Mouse (Mus musculus) granulocyte monocyte progenitor cell, adult 5-6 weeks (primary cell): ENCODE data around the gene Cntrob. TPM values are rescaled to one million over a fixed set of nuclear protein-coding genes. Genes with fewer than 3 reads are reported as not detected.
"Not testable (repeated sequence)": the region's sequence is repeated elsewhere in the genome, so short reads cannot be mapped to it uniquely, and the experiment has no call there.

Experiments used
- ATAC-seq: replicated peaks from 2 replicates; pipeline ENCODE4 v1.8.0; 2016; ENCODE audit warnings: mild to moderate bottlenecking, moderate TSS enrichment, inconsistent platforms; ENCODE audit not compliant: poor library complexity, severe bottlenecking
- total RNA-seq, 2 experiments: library from RNA; stranded (forward) in 1 of 2; stranded (reverse) in 1 of 2; fragments of 200-712, 200-1000 nt in 1 of 2; fragments of >200 nt in 1 of 2; fragmentation: Nextera tagmentation in 1 of 2; gene quantifications; 2 replicates each; pipeline ENCODE4 v1.2.3; 2014 to 2017

Gene Cntrob
- total RNA-seq, 2 experiments from 2014 or later = 21.3 to 36.3 TPM

GRCm38 (mm10) chr11:69356544-69356943, 33.0 kb upstream of the Cntrob start:
- ATAC-seq = no peak

GRCm38 (mm10) chr11:69346441-69346840, 22.9 kb upstream of the Cntrob start:
- no peak for ATAC-seq

DNA sequence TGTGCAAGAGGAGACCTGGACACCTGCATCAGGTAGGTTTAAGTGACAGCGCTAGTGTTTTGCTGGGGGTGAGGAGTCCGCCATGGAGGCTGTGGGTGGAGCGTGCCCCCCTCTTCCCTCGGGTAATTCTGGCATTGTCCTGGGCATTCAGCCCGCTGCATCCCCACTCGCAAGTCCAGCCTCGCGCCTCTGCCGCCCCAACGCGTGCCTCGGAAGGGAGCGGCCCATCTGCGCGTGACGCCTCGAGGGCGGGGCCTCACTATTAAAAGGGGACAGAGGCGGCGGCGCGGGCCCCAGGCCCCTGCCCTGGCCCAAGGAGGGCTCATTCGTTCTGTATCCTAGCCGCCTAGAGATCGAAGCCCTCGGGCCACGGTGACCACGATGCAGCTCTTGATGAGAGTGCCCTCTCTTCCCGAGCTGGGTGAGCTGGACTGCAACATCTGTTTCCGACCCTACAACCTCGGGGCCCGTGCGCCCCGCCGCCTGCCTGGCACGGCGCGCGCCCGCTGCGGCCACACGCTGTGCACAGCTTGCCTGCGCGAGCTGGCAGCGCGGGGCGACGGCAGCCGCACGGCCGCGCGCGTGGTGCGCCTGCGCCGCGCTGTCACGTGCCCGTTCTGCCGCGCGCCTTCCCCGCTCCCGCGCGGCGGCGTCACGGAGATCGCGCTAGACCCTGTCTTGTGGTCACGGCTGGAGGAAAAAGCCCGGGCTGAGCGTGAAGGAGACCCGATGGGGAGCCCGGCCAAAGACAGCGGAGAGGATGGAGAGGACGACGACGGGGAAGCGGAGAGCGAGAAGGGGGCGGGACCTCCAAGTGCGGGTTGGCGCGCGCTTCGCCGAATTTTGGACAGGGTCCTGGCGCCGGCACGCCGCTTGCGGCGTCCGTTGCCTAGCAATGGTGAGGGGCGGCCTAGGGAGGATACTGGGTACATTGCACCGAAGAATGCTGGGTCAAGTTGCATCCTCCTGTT, 16.9 kb upstream of the Cntrob start, which contains the start of gene Rnf227:
Gene Rnf227 (plus strand): TSS at position 301 of the 971 bp plus-strand sequence.
- peak; percentile 61 for ATAC-seq

- ATAC-seq = no peak
Observed at GRCm38 (mm10) chr11:69334796-69335195, 11.2 kb upstream of the Cntrob start.

DNA sequence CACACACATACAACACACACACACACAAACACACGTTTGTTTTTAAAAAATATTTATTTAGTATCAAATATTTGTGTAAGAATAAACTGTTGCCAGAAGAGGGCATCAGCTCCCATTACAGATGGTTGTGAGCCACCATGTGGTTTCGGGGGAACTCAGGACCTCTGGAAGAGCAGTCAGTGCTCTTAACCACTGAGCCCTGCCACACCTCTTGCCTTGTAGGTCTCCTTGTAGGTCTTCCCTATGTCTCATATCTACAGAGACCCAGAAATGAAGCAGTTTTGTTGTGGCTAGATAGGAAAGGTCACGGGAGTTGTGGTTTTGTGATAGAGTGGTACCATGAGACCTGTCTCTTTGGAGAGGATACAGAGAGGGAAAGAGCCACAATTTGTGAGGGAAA, 10.3 kb upstream of the Cntrob start:
- ATAC-seq = no peak

- ATAC-seq = peak; percentile 54; the same call in 1 of the 2 replicates
Observed at GRCm38 (mm10) chr11:69332713-69333253, 9.2 kb upstream of the Cntrob start.

GRCm38 (mm10) chr11:69331929-69332405, 8.4 kb upstream of the Cntrob start:
- ATAC-seq = peak; percentile 31; the same call in 1 of the 2 replicates

- no peak for ATAC-seq
Observed at GRCm38 (mm10) chr11:69331152-69331551, 7.6 kb upstream of the Cntrob start.

GRCm38 (mm10) chr11:69328517-69328916, 4.9 kb upstream of the Cntrob start:
- no peak for ATAC-seq

DNA sequence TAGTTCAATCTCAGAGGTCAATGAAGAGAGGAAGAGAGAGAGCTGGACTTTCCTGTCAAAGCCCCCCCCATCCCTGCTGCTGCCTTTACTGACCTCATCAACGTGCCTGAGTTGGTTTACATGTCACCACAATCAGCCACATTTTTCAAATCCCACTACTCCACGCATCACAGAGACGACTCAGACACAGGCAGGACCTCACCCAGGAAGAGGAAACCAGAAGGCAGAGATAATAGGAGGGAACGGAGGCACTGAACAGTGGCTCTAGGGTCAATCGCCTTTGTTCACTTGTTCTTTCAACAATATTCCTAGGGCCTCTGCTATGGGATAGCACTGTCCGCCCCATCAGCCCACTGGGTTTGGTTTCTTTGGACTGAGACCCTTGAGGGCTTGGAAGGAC, 4.1 kb upstream of the Cntrob start:
- ATAC-seq = no peak

GRCm38 (mm10) chr11:69327157-69327442, 3.5 kb upstream of the Cntrob start:
- ATAC-seq = no peak

DNA sequence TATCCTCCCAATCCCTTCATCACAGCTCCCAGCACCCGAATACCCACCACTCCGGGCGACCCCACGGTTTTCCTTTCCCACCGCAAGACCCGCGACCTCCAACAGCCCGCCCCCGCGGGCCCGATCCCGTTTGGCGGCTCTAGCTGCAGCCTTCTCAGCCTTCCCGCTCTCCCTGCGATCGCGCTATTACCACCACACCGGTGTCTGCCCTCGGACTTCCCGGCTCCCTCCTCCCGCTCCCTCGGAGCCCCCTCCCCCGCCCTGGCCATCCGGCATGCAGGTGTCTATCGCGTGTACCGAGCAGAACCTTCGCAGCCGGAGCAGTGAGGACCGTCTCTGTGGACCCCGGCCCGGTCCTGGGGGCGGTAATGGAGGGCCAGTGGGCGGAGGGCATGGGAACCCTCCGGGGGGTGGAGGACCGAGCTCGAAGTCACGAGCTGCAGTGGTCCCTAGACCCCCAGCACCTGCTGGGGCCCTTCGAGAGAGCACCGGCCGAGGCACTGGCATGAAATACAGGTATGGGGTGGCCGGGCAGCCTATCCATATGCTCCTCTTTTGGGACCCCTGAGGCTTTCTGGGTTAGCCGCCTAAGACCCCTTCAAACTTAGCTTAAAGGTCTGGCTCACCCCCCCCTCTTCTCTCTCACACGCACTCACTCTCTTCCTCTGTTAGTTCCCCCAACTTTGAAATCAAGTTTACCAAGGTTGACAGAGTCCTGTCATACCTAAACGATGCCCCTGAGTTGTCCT, 3.0 kb upstream of the Cntrob start:
- ATAC-seq = no peak

- ATAC-seq = peak; percentile 73
Observed at GRCm38 (mm10) chr11:69325628-69326407, 2.2 kb upstream of the Cntrob start, which contains the start of gene Kcnab3. Gene Kcnab3 (plus strand): TSS chr11:69326258.

GRCm38 (mm10) chr11:69324749-69325148, 1.2 kb upstream of the Cntrob start:
- no peak for ATAC-seq

DNA sequence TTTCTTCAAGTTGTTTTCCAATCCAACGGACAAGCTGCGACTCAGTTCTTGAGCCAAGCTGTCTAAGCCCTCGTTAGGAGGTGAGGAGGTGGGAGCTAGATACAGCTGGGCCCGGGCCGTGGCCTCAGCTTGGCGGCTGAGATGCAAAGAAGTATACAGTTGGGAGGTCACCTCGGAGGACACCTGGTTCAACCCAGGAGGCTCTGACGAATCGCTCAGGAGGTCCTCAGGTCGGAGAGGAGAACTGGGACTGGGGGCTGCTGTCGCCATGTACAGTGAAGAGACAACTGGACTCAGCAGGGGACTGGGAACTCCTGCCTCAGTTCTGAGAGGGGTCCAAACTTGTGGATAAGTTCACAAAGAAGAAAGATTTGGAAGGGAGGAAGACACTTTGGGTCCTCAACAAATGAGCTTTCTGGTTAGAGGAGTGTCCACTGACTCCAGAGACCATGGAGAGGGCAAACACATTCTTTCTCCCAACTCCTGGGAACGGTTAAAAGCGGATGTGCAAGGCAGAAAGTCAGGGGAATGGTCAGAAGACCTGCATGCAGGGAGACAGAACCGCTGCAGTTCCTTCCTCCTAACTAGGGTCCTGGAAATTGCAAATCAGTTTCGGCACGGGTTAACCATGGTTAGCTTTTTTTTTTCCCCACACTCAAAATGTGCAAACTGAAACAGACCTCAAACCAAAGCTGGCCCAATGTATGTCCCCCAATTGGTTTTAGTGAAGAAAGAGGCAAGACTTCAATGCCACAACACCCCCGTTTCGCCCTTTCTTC, 693 bp downstream of the Cntrob start:
- no peak for ATAC-seq

DNA sequence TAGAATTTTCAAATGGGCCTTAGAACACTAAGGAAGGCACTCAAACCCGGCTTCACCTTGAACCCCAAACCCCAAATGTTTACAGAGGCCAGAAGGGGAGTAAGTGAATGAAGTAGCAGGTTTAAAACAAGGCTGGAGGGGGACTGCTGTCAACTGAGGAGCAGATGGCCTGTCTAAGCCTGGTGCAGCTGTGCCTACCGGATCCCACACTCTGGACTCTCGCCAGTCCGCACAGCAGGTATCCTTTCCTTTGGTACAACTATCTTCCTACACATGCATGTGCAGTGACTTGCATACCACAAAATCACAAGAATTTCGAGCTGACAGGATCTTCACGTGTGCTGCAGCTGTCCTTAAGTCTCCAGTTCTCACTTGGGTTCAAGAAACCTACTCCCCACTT, 1.6 kb downstream of the Cntrob start:
- ATAC-seq = no peak

DNA sequence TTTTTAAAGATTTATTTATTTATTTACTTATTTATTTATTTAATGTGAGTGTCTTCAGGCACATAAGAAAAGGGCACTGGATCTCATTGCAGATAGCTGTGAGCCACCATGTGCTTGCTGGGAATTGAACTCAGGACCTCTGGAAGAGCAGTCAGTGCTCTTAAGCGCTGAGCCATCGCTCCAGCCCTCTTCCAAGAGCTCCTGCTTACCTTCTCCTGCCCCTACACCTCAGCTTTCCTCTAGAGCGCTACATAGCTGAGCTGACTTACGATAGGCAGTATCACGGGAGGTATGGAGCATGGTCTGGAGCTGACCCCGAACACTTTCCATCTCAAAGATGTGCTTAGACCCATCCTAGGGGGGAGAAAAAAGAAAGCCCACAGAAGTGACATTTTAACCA, 2.0 kb downstream of the Cntrob start:
- no peak for ATAC-seq

- not testable (repeated sequence) for ATAC-seq
Observed at GRCm38 (mm10) chr11:69318000-69318399, 5.6 kb downstream of the Cntrob start.

DNA sequence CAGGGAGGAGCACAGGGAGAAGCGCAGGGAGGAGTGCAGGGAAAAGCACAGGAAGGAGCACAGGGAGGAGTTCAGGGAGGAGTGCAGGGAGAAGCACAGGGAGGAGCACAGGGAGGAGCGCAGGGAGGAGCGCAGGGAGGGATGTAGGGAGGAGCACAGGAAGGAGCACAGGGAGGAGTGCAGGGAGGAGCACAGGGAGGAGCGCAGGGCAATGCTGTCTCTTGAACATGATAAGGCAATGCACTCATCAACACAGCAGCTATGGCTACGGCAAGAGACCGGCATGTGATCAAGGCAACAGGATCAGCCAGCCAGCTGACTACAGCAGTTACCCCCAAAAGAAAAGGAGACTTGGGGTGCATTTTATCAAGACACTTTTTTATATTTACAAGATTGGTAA, 7.2 kb downstream of the Cntrob start:
- no peak for ATAC-seq
